Mouse (Mus musculus) heart, postnatal 0 days (tissue): ENCODE results near the gene Prpf4.

Source experiments
- CTCF ChIP-seq: IDR thresholded peaks from 2 replicates; pipeline ENCODE4 v1.5.1; 2016; ENCODE audit warnings: antibody characterized with exemption, control low read depth, low read depth
- EP300 ChIP-seq: IDR thresholded peaks from 2 replicates; pipeline ENCODE4 v1.6.1; 2016; ENCODE audit warnings: antibody characterized with exemption, low read depth

DNA sequence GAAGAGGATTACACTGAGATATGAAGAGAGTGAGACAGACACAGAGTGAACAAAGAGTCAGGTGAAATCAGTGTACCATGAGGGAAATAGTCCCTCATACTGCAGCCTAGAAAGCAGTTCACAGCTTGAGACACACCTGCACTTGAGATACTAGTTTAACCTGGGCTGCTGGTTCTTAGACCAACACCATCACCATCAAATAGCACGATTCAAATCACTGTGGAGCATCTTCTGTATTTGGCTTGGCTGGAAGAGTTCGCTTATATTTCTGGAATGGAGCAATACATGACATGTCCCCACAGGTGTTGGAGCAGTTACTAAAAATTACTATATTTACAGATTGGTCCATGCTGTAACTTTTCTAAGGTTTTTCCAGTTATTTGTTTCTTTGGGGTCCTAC lies 32.5 kb upstream of the Prpf4 start:
- TF ChIP-seq CTCF (no peak), EP300 (no peak)
